Mouse (Mus musculus): ENCODE measurements at regions not wholly inside any gene's neighbourhood (a gene's known extent, or its start where the extent isn't known, plus 50 kb on each side); places are given as distances from the start of the nearest gene placed in this dataset.

- 25% methylated on average over 9 of the region's 9 CpGs for whole genome bisulfite sequencing
- Histone ChIP-seq H3K27me3 (no peaks in the 10 kb centered on the region), H3K4me2 (peak overlapping the region; percentile 52), H3K36me3 (no peaks in the 10 kb centered on the region), H3K4me3 (peak overlapping the region; percentile 18), H3K9me3 (no peaks in the 10 kb centered on the region), H3K4me1 (peaks cover 18% of the 10 kb centered on the region), H3K9ac (no peak overlapping the region; the same call in 1 of the 2 replicates), H3K27ac (peak overlapping the region; percentile 51)
- ATAC-seq (ENCODE audit: insufficient number of reproducible peaks, insufficient read depth, low FRiP score, low TSS enrichment, low read depth) = no peak
Measured at GRCm38 (mm10) chr15:51592069-51592435, 2292.7 kb upstream of the Gm7489 start.

DNA sequence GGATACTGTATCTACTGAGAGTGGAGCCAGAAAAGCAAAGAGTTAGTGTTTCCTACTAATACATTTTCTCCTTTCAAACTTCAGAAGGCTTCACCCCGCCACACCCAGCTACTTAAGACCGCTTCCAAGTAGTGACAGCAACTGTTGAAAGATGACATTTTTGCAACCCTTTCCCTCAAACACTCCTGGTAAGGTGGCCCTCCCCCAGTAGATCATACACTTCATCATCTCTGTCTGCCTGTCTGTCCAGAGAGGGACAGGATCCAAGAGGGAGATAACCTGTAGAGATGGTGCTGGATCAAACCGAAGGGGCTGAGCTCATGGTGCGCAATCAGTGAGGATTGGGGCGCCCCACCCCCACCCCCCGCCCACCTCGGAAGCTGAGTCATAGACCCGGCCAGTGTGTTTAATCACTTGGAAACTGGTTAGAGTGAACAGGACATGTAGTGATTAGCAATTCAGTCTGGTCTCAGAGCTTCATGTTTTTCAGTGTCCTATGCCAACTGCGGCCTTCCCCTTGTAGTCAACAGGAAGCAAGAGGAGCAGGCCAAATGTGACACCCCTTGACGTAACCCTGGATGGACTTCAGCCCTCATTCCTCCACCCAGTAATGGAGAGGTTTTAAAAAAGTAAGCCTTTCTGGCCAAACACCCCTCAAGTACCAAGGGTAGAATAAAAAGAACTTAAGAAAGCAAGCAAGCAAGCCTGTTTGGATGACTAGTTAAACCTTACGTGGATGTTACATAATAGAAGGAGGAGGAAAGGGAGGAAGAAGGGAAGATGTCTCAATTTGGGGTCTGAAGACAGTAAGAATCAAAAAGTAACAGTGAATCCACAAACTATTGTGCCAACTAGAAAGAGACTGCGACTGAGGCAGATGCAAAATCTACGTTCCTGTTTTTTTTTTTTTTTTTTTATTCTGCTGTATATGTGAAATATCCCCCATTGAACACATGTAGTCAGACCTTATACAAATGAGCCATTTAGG lies 2291.9 kb upstream of the Gm7489 start:
- 73% methylated on average over 13 of the region's 13 CpGs for WGBS
- no peak for ATAC-seq (ENCODE audit: insufficient number of reproducible peaks, insufficient read depth, low FRiP score, low TSS enrichment, low read depth)
- Histone ChIP-seq H3K4me3 (no peak overlapping the region), H3K9ac (no peak overlapping the region), H3K27me3 (no peaks in the 10 kb centered on the region), H3K9me3 (no peaks in the 10 kb centered on the region), H3K27ac (peak overlapping the region; percentile 51), H3K4me1 (peaks cover 18% of the 10 kb centered on the region), H3K4me2 (peak overlapping the region; percentile 52), H3K36me3 (no peaks in the 10 kb centered on the region)

DNA sequence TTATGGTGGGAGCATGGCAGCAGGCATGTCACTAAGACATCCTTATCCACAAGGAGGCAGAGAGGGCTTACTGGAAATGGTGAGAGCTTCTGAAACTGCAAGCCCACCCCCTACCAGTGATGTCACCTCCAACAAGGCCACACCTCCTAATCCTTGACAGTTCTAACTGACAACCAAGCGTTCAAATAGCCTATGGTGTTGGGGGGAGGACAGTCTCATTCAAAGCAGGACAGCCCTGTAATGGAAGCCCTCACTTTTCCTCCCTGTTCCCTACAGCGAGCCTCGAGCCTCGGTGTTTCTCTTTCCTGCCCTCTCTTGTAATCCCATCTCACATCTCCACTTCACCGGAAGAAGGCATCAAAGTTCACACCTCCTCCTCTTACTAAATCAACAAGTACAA lies 2290.6 kb upstream of the Gm7489 start:
- no peak overlapping the region for H3K4me3 ChIP-seq
- H3K4me2 ChIP-seq = no peak overlapping the region
- no peak overlapping the region for H3K9ac ChIP-seq
- no peak for ATAC-seq (ENCODE audit: insufficient number of reproducible peaks, insufficient read depth, low FRiP score, low TSS enrichment, low read depth)
- no peaks in the 10 kb centered on the region for H3K36me3 ChIP-seq
- no peak overlapping the region for H3K27ac ChIP-seq
- no peaks in the 10 kb centered on the region for H3K27me3 ChIP-seq
- 76% methylated on average over 5 of the region's 5 CpGs for WGBS
- no peaks in the 10 kb centered on the region for H3K9me3 ChIP-seq
- peaks cover 21% of the 10 kb centered on the region for H3K4me1 ChIP-seq

- H3K4me3 ChIP-seq = no peak overlapping the region
- WGBS = 78% methylated on average over 1 of the region's 1 CpGs
- no peaks in the 10 kb centered on the region for H3K36me3 ChIP-seq
Measured at GRCm38 (mm10) chr15:51595655-51596054, 2289.1 kb upstream of the Gm7489 start.

DNA sequence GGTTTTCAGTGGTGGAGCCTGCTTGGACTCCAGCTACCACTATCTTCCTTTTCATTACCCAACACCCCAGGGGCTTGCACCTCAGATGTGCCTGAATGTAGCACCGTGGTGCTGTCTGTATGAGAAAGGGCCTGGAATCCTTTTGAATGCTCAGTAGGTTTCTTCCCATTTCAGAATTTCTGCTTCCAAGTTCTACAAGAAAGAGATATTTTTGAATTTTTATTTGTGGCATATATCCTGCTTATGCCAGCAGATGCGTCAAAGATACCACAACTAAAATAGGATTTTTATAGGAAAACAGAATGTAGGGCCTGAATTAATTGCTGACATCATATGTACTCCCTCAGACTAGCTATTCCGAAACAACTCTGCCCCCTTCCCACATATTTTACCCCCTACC lies 2286.9 kb upstream of the Gm7489 start:
- Histone ChIP-seq H3K27me3 (no peaks in the 10 kb centered on the region), H3K4me2 (no peak overlapping the region), H3K9ac (no peak overlapping the region), H3K9me3 (no peaks in the 10 kb centered on the region), H3K4me1 (peaks cover 11% of the 10 kb centered on the region), H3K27ac (peak overlapping the region; percentile 66), H3K4me3 (no peak overlapping the region), H3K36me3 (no peaks in the 10 kb centered on the region)
- no peak for ATAC-seq (ENCODE audit: insufficient number of reproducible peaks, insufficient read depth, low FRiP score, low TSS enrichment, low read depth)
- 47% methylated on average over 3 of the region's 3 CpGs for WGBS

More at GRCm38 (mm10) chr15:51595655-51596054, 2289.1 kb upstream of the Gm7489 start:
- no peaks in the 10 kb centered on the region for H3K9me3 ChIP-seq
- H3K27me3 ChIP-seq = no peaks in the 10 kb centered on the region
- peaks cover 21% of the 10 kb centered on the region for H3K4me1 ChIP-seq
- no peak for ATAC-seq (ENCODE audit: insufficient number of reproducible peaks, insufficient read depth, low FRiP score, low TSS enrichment, low read depth)
- H3K9ac ChIP-seq = no peak overlapping the region
- H3K27ac ChIP-seq = no peak overlapping the region
- H3K4me2 ChIP-seq = no peak overlapping the region

DNA sequence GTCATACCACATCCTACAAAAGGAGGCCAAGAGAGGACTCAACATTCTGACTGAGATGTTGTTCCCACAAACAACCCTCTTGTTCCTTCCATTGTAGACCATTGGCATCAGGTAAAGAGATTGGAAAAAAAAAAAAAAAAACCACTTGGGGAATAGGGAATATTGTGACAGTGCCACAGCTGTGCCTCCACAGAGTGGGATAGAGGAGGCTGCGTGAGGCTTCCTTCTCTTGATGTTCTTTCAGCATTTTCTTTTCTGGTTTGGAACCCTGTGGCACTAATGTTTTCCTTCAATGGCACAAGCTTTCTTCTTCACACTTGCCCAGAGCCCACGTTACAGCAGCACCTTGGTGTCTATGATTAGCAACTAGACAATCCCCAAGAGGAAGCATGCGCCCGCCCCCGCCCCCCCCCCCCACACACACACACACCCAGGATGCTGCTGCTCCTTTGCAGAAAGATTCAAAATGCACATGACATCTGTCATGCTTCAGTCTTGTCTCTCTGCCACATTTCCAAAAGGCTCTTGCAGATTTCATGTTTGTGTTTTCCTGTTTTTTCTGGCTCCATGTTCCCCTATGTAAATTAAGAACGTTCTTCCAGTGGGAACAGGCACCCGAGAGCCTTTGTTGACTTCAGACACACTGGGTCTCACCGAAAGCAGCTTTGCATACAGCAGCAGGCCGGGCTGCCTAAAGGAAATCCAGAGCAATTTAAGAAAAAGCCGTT lies 2283.4 kb upstream of the Gm7489 start:
- H3K4me1 ChIP-seq = 0 out of 2 replicates have a peak, but pooled peaks cover 10% of the 10 kb centered on the region
- WGBS = 48% methylated on average over 10 of the region's 10 CpGs
- no peak for ATAC-seq (ENCODE audit: insufficient number of reproducible peaks, insufficient read depth, low FRiP score, low TSS enrichment, low read depth)

DNA sequence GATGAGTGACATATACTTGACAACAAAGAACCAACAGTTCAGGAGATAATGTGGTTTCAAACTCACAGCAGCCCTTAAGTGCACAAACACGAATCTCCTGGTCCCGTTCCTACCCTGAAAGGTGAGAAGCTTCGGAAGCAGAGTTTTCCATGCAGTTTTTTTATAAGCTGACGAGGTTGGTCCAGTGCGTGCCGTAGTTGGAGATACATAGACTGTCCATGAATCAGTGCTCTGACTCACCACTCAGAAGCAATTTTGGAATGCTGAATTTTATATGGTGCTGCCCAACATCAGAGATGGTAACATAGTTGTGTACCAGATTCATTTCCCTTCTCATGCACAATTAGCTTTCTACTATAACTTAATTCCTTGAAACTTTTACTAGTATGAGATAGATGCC lies 2263.3 kb upstream of the Gm7489 start:
- no peaks in the 10 kb centered on the region for H3K36me3 ChIP-seq
- no peak overlapping the region for H3K4me2 ChIP-seq
- no peaks in the 10 kb centered on the region for H3K27me3 ChIP-seq
- 86% methylated on average over 6 of the region's 6 CpGs for WGBS
- no peak overlapping the region for H3K9ac ChIP-seq
- H3K27ac ChIP-seq = no peak overlapping the region
- H3K4me3 ChIP-seq = no peak overlapping the region
- no peaks in the 10 kb centered on the region for H3K4me1 ChIP-seq
- no peak for ATAC-seq (ENCODE audit: insufficient number of reproducible peaks, insufficient read depth, low FRiP score, low TSS enrichment, low read depth)
- H3K9me3 ChIP-seq = no peaks in the 10 kb centered on the region

More for the DNA sequence above, 2283.4 kb upstream of the Gm7489 start:
- Histone ChIP-seq H3K27ac (no peak overlapping the region), H3K36me3 (no peaks in the 10 kb centered on the region), H3K4me2 (no peak overlapping the region), H3K9ac (no peak overlapping the region), H3K27me3 (no peaks in the 10 kb centered on the region), H3K9me3 (no peaks in the 10 kb centered on the region), H3K4me3 (no peak overlapping the region)

- no peak for ATAC-seq (ENCODE audit: insufficient number of reproducible peaks, insufficient read depth, low FRiP score, low TSS enrichment, low read depth)
- no peaks in the 10 kb centered on the region for H3K9me3 ChIP-seq
- H3K4me2 ChIP-seq = no peak overlapping the region
- no peak overlapping the region for H3K27ac ChIP-seq
- WGBS = 83% methylated on average over 5 of the region's 5 CpGs
- 0 out of 2 replicates have a peak, but pooled peaks cover 2% of the 10 kb centered on the region for H3K4me1 ChIP-seq
- H3K27me3 ChIP-seq = no peaks in the 10 kb centered on the region
- no peak overlapping the region for H3K4me3 ChIP-seq
- H3K36me3 ChIP-seq = no peaks in the 10 kb centered on the region
- no peak overlapping the region for H3K9ac ChIP-seq
Measured at GRCm38 (mm10) chr15:51627463-51627862, 2257.2 kb upstream of the Gm7489 start.

- H3K4me1 ChIP-seq = 0 out of 2 replicates have a peak, but pooled peaks cover 2% of the 10 kb centered on the region
- H3K27me3 ChIP-seq = no peaks in the 10 kb centered on the region
- H3K9me3 ChIP-seq = no peaks in the 10 kb centered on the region
- H3K27ac ChIP-seq = no peak overlapping the region
- H3K4me2 ChIP-seq = no peak overlapping the region
- ATAC-seq (ENCODE audit: insufficient number of reproducible peaks, insufficient read depth, low FRiP score, low TSS enrichment, low read depth) = no peak
- H3K4me3 ChIP-seq = no peak overlapping the region
- no peaks in the 10 kb centered on the region for H3K36me3 ChIP-seq
- WGBS = 55% methylated on average over 4 of the region's 4 CpGs
- H3K9ac ChIP-seq = no peak overlapping the region; the same call in 1 of the 2 replicates
Measured at GRCm38 (mm10) chr15:51628518-51628917, 2256.2 kb upstream of the Gm7489 start.

DNA sequence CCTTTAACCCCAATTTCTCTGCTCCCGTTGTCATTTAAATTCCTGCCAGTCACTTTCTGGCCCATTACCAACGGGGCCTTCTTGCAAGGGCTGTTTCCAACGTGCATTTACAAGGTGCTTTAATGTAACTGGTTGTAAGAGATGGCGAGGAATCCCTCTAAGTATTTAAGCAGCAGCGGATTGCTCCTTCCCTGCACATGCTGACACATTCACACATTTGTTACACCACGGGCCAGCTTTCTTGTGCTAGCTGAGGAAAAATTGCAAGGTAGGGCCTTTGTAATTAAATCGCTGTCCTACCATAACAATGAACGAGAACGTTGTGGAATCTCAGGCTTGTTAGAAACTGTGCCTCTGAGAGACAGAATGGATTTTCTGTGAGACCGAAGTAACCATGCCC lies 2252.8 kb upstream of the Gm7489 start:
- H3K4me2 ChIP-seq = no peak overlapping the region
- ATAC-seq (ENCODE audit: insufficient number of reproducible peaks, insufficient read depth, low FRiP score, low TSS enrichment, low read depth) = no peak
- no peak overlapping the region for H3K9ac ChIP-seq
- 68% methylated on average over 10 of the region's 10 CpGs for WGBS
- H3K9me3 ChIP-seq = no peaks in the 10 kb centered on the region
- H3K4me3 ChIP-seq = no peak overlapping the region
- H3K27ac ChIP-seq = no peak overlapping the region
- H3K27me3 ChIP-seq = no peaks in the 10 kb centered on the region
- H3K4me1 ChIP-seq = peaks cover 9% of the 10 kb centered on the region
- H3K36me3 ChIP-seq = no peaks in the 10 kb centered on the region

DNA sequence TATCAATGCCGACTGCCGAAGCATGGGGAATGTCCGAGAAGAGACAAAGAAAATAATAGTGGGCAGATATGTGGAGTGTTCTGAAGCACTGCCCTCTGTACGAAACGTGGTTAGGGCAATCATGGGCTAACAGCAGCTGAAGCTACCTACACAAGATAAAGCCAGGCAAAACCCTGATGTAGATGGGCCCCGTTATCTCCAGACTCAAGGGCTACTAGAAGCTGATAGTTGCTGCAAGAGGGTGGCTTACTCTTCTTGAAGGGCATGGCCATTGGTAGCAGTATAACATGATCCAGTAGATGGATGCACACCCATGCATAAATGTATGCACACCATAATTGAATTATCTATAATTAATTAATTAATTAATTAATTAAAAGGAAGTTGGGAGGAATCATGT lies 2251.6 kb upstream of the Gm7489 start:
- Histone ChIP-seq H3K9ac (no peak overlapping the region), H3K4me2 (no peak overlapping the region)
- ATAC-seq (ENCODE audit: insufficient number of reproducible peaks, insufficient read depth, low FRiP score, low TSS enrichment, low read depth) = no peak

More for the DNA sequence above, 2251.6 kb upstream of the Gm7489 start:
- Histone ChIP-seq H3K9me3 (no peaks in the 10 kb centered on the region), H3K27ac (no peak overlapping the region), H3K27me3 (no peaks in the 10 kb centered on the region), H3K4me1 (peaks cover 9% of the 10 kb centered on the region), H3K36me3 (no peaks in the 10 kb centered on the region), H3K4me3 (no peak overlapping the region)
- WGBS = 96% methylated on average over 6 of the region's 6 CpGs

Measured in embryonic facial prominence, embryonic 13.5 days (tissue).